Mouse (Mus musculus) megakaryocyte progenitor cell, adult 5-6 weeks (primary cell): ENCODE data around the gene Sh3bp2. TPM values are rescaled to one million over a fixed set of nuclear protein-coding genes. Genes with fewer than 3 reads are reported as not detected.

Experiments
- ATAC-seq: replicated peaks from 2 replicates; pipeline ENCODE4 v1.8.0; 2016; ENCODE audit warnings: mild to moderate bottlenecking, moderate TSS enrichment, inconsistent platforms; ENCODE audit not compliant: poor library complexity
- total RNA-seq, 2 experiments: library from RNA; stranded (forward) in 1 of 2; stranded (reverse) in 1 of 2; fragments of 157-497, 149-512 nt in 1 of 2; fragments of 200-1000 nt in 1 of 2; gene quantifications; 2 replicates each; pipeline versions ENCODE4 v1.2.3 to v1.2.4; 2015 to 2017

The Sh3bp2 gene
- total RNA-seq, 2 experiments from 2014 or later = 10.0 to 21.0 TPM

- ATAC-seq = no peak
These were observed 82.6 kb downstream of the Sh3bp2 start for GRCm38 (mm10) chr5:34608226-34608625.

DNA sequence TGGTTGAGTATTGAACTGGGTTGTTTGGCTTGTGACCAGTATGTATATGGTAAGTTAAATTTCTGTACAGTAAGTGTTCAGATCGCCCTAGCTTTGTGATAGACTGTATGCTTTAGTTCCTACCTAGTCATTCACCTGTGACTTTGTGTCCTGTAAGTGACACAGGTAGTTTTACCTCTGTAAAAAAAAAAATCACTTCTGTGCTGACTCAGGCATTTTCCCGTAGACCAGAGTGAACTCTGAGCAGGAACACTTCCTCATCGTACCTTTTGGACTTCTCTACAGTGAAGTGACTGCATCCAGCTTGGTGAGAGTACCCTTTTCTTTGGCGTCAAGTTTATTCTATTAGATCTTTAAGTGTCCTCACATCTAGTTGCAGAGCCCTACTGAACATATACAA is 84.3 kb downstream of the Sh3bp2 start:
- no peak for ATAC-seq

Other genes starting within 250 kb of the Sh3bp2 start
- gene Zfyve28, start 237.4 kb upstream of the Sh3bp2 start, total RNA-seq (2015) = 0.25 and 0.46 TPM in 2 replicates
- gene Zfyve28, start 237.4 kb upstream of the Sh3bp2 start, total RNA-seq (2017) = 0.04 and 0.10 TPM in 2 replicates
- gene Cfap99, start 237.2 kb upstream of the Sh3bp2 start, total RNA-seq (2015) = not detected in 2 replicates
- not detected in 2 replicates for gene Cfap99, start 237.2 kb upstream of the Sh3bp2 start, total RNA-seq (2017)
- 143 and 145 TPM in 2 replicates for gene Rnf4, start 189.5 kb upstream of the Sh3bp2 start, total RNA-seq (2015)
- 107 and 120 TPM in 2 replicates for gene Rnf4, start 189.5 kb upstream of the Sh3bp2 start, total RNA-seq (2017)
- gene Fam193a, start 155.9 kb upstream of the Sh3bp2 start, total RNA-seq (2015) = 27.1 and 38.6 TPM in 2 replicates
- 30.8 and 48.2 TPM in 2 replicates for gene Fam193a, start 155.9 kb upstream of the Sh3bp2 start, total RNA-seq (2017)
- gene Tnip2, start 11.8 kb upstream of the Sh3bp2 start, total RNA-seq (2015) = 7.8 and 9.5 TPM in 2 replicates
- 17.6 and 22.2 TPM in 2 replicates for gene Tnip2, start 11.8 kb upstream of the Sh3bp2 start, total RNA-seq (2017)
- gene Add1, start 47.8 kb downstream of the Sh3bp2 start, total RNA-seq (2015) = 65.1 and 71.0 TPM in 2 replicates
- 83.9 and 97.8 TPM in 2 replicates for gene Add1, start 47.8 kb downstream of the Sh3bp2 start, total RNA-seq (2017)
- 195 and 211 TPM in 2 replicates for gene Mfsd10, start 111.4 kb downstream of the Sh3bp2 start, total RNA-seq (2015)
- gene Mfsd10, start 111.4 kb downstream of the Sh3bp2 start, total RNA-seq (2017) = 116 and 143 TPM in 2 replicates
- gene Nop14, start 134.3 kb downstream of the Sh3bp2 start, total RNA-seq (2015) = 31.0 and 32.9 TPM in 2 replicates
- gene Nop14, start 134.3 kb downstream of the Sh3bp2 start, total RNA-seq (2017) = 47.3 and 70.3 TPM in 2 replicates
- gene Grk4, start 134.5 kb downstream of the Sh3bp2 start, total RNA-seq (2015) = 1.1 and 1.2 TPM in 2 replicates
- gene Grk4, start 134.5 kb downstream of the Sh3bp2 start, total RNA-seq (2017) = 0.41 and 1.1 TPM in 2 replicates
- 19.0 and 27.3 TPM in 2 replicates for gene Htt, start 235.9 kb downstream of the Sh3bp2 start, total RNA-seq (2015)
- 19.6 and 24.4 TPM in 2 replicates for gene Htt, start 235.9 kb downstream of the Sh3bp2 start, total RNA-seq (2017)